Comparison of ENCODE assay signal across 19 mouse cellular contexts in the genomic region with DNA sequence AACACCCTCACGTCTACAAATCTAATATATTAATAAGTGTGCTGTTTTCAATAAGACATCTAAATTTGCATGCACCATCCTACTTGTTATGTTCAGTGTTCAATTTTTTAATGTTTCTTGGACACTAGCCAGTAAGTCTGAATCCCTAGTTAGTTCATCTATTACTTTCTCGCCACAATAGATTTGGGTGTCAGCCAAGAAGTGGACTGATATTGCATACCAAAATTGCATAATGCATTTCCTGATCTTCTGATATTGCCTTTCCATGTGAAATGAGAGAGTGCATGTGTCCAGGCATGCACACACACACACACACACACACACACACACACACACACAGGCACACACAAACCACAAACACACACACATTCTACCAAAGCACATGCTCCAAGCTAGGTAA.
DNase-seq lines count a peak whose midpoint lies in the region; ATAC-seq and TF ChIP-seq lines count a peak whose summit lies in the region.
"Had no signal": no experiment of that assay in that cellular context is flagged by ENCODE, and none has a peak within 500 bp of the region (broad histone marks: within the 10 kb centered on the region; RNA-seq: fewer than 3 reads in every experiment).

No protein-coding gene starts in this region.

- peak; percentile 8 for DNase-seq in adrenal gland, adult 2 months
- DNase-seq in adrenal gland, postnatal 36 days = no peak
- DNase-seq in limb, embryonic 14.5 days (ENCODE audit: low spot score) = peak; percentile 13
- DNase-seq in limb, embryonic 10.5 days (ENCODE audit: low spot score) = no peak
- peak; percentile 46 for DNase-seq in 416B (ENCODE audit: low read depth)
- DNase-seq in frontal cortex, postnatal 14 days (ENCODE audit: low spot score in 2 of 2) = no peak
- DNase-seq: adrenal gland, postnatal 14 days; cerebellum, adult 2 months; cerebellum, postnatal 10 days; gastrocnemius, postnatal 14 days; heart, adult 11 months; heart, postnatal 10 days; heart, postnatal 4 days had no signal

- no peak overlapping the region for H3K4me3 ChIP-seq in limb, embryonic 14.5 days (replicated peaks; ENCODE audit: low read length)
- no peak overlapping the region for H3K4me3 ChIP-seq in limb, embryonic 10.5 days
- H3K4me3 ChIP-seq: forebrain, embryonic 13.5 days; heart, embryonic 10.5 days; hindbrain, embryonic 12.5 days had no signal

- no peaks in the 10 kb centered on the region for H3K36me3 ChIP-seq in limb, embryonic 14.5 days (ENCODE audit: control insufficient read depth, insufficient read depth, low read length)
- no peaks in the 10 kb centered on the region for H3K36me3 ChIP-seq in limb, embryonic 10.5 days
- H3K36me3 ChIP-seq: heart, embryonic 10.5 days; hindbrain, embryonic 12.5 days had no signal

- WGBS in limb, embryonic 14.5 days = 59% methylated on average over 2 of the region's 2 CpGs
- 95% methylated on average over 2 of the region's 2 CpGs for WGBS in limb, embryonic 10.5 days

- no peaks in the 10 kb centered on the region for H3K27me3 ChIP-seq in limb, embryonic 14.5 days (ENCODE audit: control insufficient read depth, insufficient read depth, low read length)
- no peaks in the 10 kb centered on the region for H3K27me3 ChIP-seq in limb, embryonic 10.5 days (ENCODE audit: low read depth, poor library complexity, severe bottlenecking)
- H3K27me3 ChIP-seq: forebrain, embryonic 13.5 days; hindbrain, embryonic 12.5 days had no signal

- H3K9ac ChIP-seq in limb, embryonic 14.5 days (ENCODE audit: low read depth, low read length, severe bottlenecking) = no peak overlapping the region
- H3K9ac ChIP-seq: forebrain, embryonic 13.5 days; hindbrain, embryonic 12.5 days had no signal

- no peak for TF ChIP-seq POLR2A in limb, embryonic 14.5 days (IDR thresholded peaks at IDR 0.05; ENCODE audit: borderline replicate concordance, extremely low read depth, insufficient read depth, insufficient read length)

- H3K27ac ChIP-seq in limb, embryonic 14.5 days (replicated peaks; ENCODE audit: low read depth, low read length) = no peak overlapping the region
- no peak overlapping the region for H3K27ac ChIP-seq in limb, embryonic 10.5 days
- H3K27ac ChIP-seq: forebrain, embryonic 13.5 days; heart, embryonic 10.5 days; hindbrain, embryonic 12.5 days had no signal

- no peak overlapping the region for H3K4me2 ChIP-seq in limb, embryonic 14.5 days (replicated peaks; ENCODE audit: low read depth, low read length, severe bottlenecking)
- H3K4me2 ChIP-seq: forebrain, embryonic 13.5 days; hindbrain, embryonic 12.5 days had no signal

- H3K4me1 ChIP-seq in limb, embryonic 14.5 days (ENCODE audit: control insufficient read depth, insufficient read depth, low read length) = no peaks in the 10 kb centered on the region
- H3K4me1 ChIP-seq in limb, embryonic 10.5 days = no peaks in the 10 kb centered on the region
- H3K4me1 ChIP-seq: heart, embryonic 10.5 days; hindbrain, embryonic 12.5 days had no signal

- ATAC-seq in limb, embryonic 14.5 days (ENCODE audit: low FRiP score, low read depth) = no peak
- ATAC-seq in granulocyte monocyte progenitor cell, adult 5-6 weeks (replicated peaks; ENCODE audit: poor library complexity, severe bottlenecking) = peak; percentile 66
- ATAC-seq: forebrain, embryonic 13.5 days; hindbrain, embryonic 16.5 days; inflammation-experienced regulatory T-cells, adult 6 months had no signal

- no peaks in the 10 kb centered on the region for H3K9me3 ChIP-seq in limb, embryonic 14.5 days (ENCODE audit: control insufficient read depth, low read length)
- H3K9me3 ChIP-seq in limb, embryonic 10.5 days (replicated peaks) = no peaks in the 10 kb centered on the region
- H3K9me3 ChIP-seq: forebrain, embryonic 13.5 days; heart, embryonic 10.5 days; hindbrain, embryonic 12.5 days had no signal

Comparison
In these comparisons a context has a peak if more than half of its experiments do, and no peak if none do; other contexts are left out.
1. DNase-seq: peak in adrenal gland, adult 2 months (single experiment), limb, embryonic 14.5 days (single experiment) and 416B (single experiment); none in adrenal gland, postnatal 36 days (0 of 2), limb, embryonic 10.5 days (single experiment) and frontal cortex, postnatal 14 days (0 of 2).